Mouse (Mus musculus): ENCODE measurements at regions not wholly inside any gene's neighbourhood (a gene's known extent, or its start where the extent isn't known, plus 50 kb on each side); places are given as distances from the start of the nearest gene placed in this dataset.

GRCm38 (mm10) chr12:25613473-25613872 lies 516.5 kb upstream of the Id2 start:
- ATAC-seq (replicated peaks; ENCODE audit: low FRiP score): no peak
- no peak overlapping the region for H3K27ac ChIP-seq
- no peak overlapping the region for H3K9ac ChIP-seq
- no peak overlapping the region for H3K4me2 ChIP-seq
- no peak overlapping the region for H3K4me3 ChIP-seq (replicated peaks)
- no peaks in the 10 kb centered on the region for H3K4me1 ChIP-seq
- no peaks in the 10 kb centered on the region for H3K36me3 ChIP-seq
- H3K27me3 ChIP-seq: no peaks in the 10 kb centered on the region
- no peaks in the 10 kb centered on the region for H3K9me3 ChIP-seq (replicated peaks)

- Histone ChIP-seq H3K27ac (no peak overlapping the region), H3K9me3 (replicated peaks) (no peaks in the 10 kb centered on the region), H3K4me2 (no peak overlapping the region), H3K4me1 (no peaks in the 10 kb centered on the region), H3K9ac (no peak overlapping the region), H3K36me3 (no peaks in the 10 kb centered on the region), H3K4me3 (replicated peaks) (no peak overlapping the region), H3K27me3 (no peaks in the 10 kb centered on the region)
- WGBS: 60% methylated on average over 2 of the region's 2 CpGs
- no peak for ATAC-seq (replicated peaks; ENCODE audit: low FRiP score)
Measured at GRCm38 (mm10) chr12:25609045-25609444, 512.1 kb upstream of the Id2 start.

GRCm38 (mm10) chr12:25605396-25605795 lies 508.5 kb upstream of the Id2 start:
- no peak for ATAC-seq (replicated peaks; ENCODE audit: low FRiP score)
- Histone ChIP-seq H3K4me2 (no peak overlapping the region), H3K9ac (no peak overlapping the region), H3K4me1 (no peaks in the 10 kb centered on the region), H3K27me3 (no peaks in the 10 kb centered on the region), H3K36me3 (no peaks in the 10 kb centered on the region), H3K9me3 (replicated peaks) (no peaks in the 10 kb centered on the region), H3K4me3 (replicated peaks) (no peak overlapping the region), H3K27ac (no peak overlapping the region)
- WGBS: 61% methylated on average over 3 of the region's 3 CpGs

- Histone ChIP-seq H3K36me3 (no peaks in the 10 kb centered on the region), H3K9ac (no peak overlapping the region), H3K4me1 (no peaks in the 10 kb centered on the region), H3K9me3 (replicated peaks) (no peaks in the 10 kb centered on the region), H3K27me3 (no peaks in the 10 kb centered on the region), H3K4me2 (no peak overlapping the region), H3K27ac (no peak overlapping the region), H3K4me3 (replicated peaks) (no peak overlapping the region)
- no peak for ATAC-seq (replicated peaks; ENCODE audit: low FRiP score)
- WGBS: 93% methylated on average over 2 of the region's 2 CpGs
Measured at GRCm38 (mm10) chr12:25590262-25590661, 493.3 kb upstream of the Id2 start.

GRCm38 (mm10) chr12:25585746-25586145 lies 488.8 kb upstream of the Id2 start:
- ATAC-seq (replicated peaks; ENCODE audit: low FRiP score): no peak
- no peak overlapping the region for H3K4me2 ChIP-seq
- no peaks in the 10 kb centered on the region for H3K36me3 ChIP-seq
- no peaks in the 10 kb centered on the region for H3K9me3 ChIP-seq (replicated peaks)
- H3K27me3 ChIP-seq: no peaks in the 10 kb centered on the region
- no peak overlapping the region for H3K4me3 ChIP-seq (replicated peaks)
- H3K4me1 ChIP-seq: no peaks in the 10 kb centered on the region
- 93% methylated on average over 3 of the region's 3 CpGs for WGBS
- no peak overlapping the region for H3K9ac ChIP-seq
- H3K27ac ChIP-seq: no peak overlapping the region

- 87% methylated on average over 8 of the region's 8 CpGs for WGBS
- H3K27ac ChIP-seq: no peak overlapping the region
- H3K4me3 ChIP-seq (replicated peaks): no peak overlapping the region
- no peak overlapping the region for H3K9ac ChIP-seq
- no peaks in the 10 kb centered on the region for H3K36me3 ChIP-seq
- H3K4me2 ChIP-seq: no peak overlapping the region
- no peaks in the 10 kb centered on the region for H3K4me1 ChIP-seq
- no peak for ATAC-seq (replicated peaks; ENCODE audit: low FRiP score)
- H3K9me3 ChIP-seq (replicated peaks): no peaks in the 10 kb centered on the region
- H3K27me3 ChIP-seq: no peaks in the 10 kb centered on the region
Measured at GRCm38 (mm10) chr12:25579407-25579806, 482.5 kb upstream of the Id2 start.

GRCm38 (mm10) chr12:25565131-25565530 lies 468.2 kb upstream of the Id2 start:
- no peak overlapping the region for H3K9ac ChIP-seq
- no peaks in the 10 kb centered on the region for H3K27me3 ChIP-seq
- no peaks in the 10 kb centered on the region for H3K4me1 ChIP-seq
- no peak overlapping the region for H3K4me2 ChIP-seq
- no peak for ATAC-seq (replicated peaks; ENCODE audit: low FRiP score)
- no peaks in the 10 kb centered on the region for H3K36me3 ChIP-seq
- H3K4me3 ChIP-seq (replicated peaks): no peak overlapping the region
- H3K9me3 ChIP-seq (replicated peaks): no peaks in the 10 kb centered on the region
- no peak overlapping the region for H3K27ac ChIP-seq
- WGBS: 86% methylated on average over 2 of the region's 2 CpGs

GRCm38 (mm10) chr12:25559601-25560000 lies 462.7 kb upstream of the Id2 start:
- H3K4me2 ChIP-seq: no peak overlapping the region
- no peak for ATAC-seq (replicated peaks; ENCODE audit: low FRiP score)
- H3K9me3 ChIP-seq (replicated peaks): no peaks in the 10 kb centered on the region
- no peak overlapping the region for H3K4me3 ChIP-seq (replicated peaks)
- H3K27me3 ChIP-seq: no peaks in the 10 kb centered on the region
- no peaks in the 10 kb centered on the region for H3K36me3 ChIP-seq
- H3K27ac ChIP-seq: no peak overlapping the region
- H3K9ac ChIP-seq: no peak overlapping the region
- H3K4me1 ChIP-seq: no peaks in the 10 kb centered on the region

- H3K4me2 ChIP-seq: no peak overlapping the region
- H3K4me1 ChIP-seq: no peaks in the 10 kb centered on the region
- no peaks in the 10 kb centered on the region for H3K36me3 ChIP-seq
- no peak for ATAC-seq (replicated peaks; ENCODE audit: low FRiP score)
- H3K9ac ChIP-seq: no peak overlapping the region
- H3K27ac ChIP-seq: no peak overlapping the region
- no peaks in the 10 kb centered on the region for H3K27me3 ChIP-seq
- no peaks in the 10 kb centered on the region for H3K9me3 ChIP-seq (replicated peaks)
- H3K4me3 ChIP-seq (replicated peaks): no peak overlapping the region
- WGBS: 88% methylated on average over 1 of the region's 1 CpGs
Measured at GRCm38 (mm10) chr12:25553656-25554055, 456.7 kb upstream of the Id2 start.

GRCm38 (mm10) chr12:25549735-25550134 lies 452.8 kb upstream of the Id2 start:
- Histone ChIP-seq H3K27me3 (no peaks in the 10 kb centered on the region), H3K4me3 (replicated peaks) (no peak overlapping the region), H3K36me3 (no peaks in the 10 kb centered on the region), H3K9ac (no peak overlapping the region), H3K4me2 (no peak overlapping the region), H3K9me3 (replicated peaks) (no peaks in the 10 kb centered on the region), H3K27ac (no peak overlapping the region), H3K4me1 (no peaks in the 10 kb centered on the region)
- WGBS: 87% methylated on average over 3 of the region's 3 CpGs
- no peak for ATAC-seq (replicated peaks; ENCODE audit: low FRiP score)

- H3K4me2 ChIP-seq: no peak overlapping the region
- H3K27ac ChIP-seq: no peak overlapping the region
- no peaks in the 10 kb centered on the region for H3K36me3 ChIP-seq
- no peak for ATAC-seq (replicated peaks; ENCODE audit: low FRiP score)
- no peaks in the 10 kb centered on the region for H3K4me1 ChIP-seq
- H3K27me3 ChIP-seq: no peaks in the 10 kb centered on the region
- no peak overlapping the region for H3K9ac ChIP-seq
- H3K4me3 ChIP-seq (replicated peaks): no peak overlapping the region
- 85% methylated on average over 6 of the region's 6 CpGs for WGBS
- no peaks in the 10 kb centered on the region for H3K9me3 ChIP-seq (replicated peaks)
Measured at GRCm38 (mm10) chr12:25544253-25544652, 447.3 kb upstream of the Id2 start.

GRCm38 (mm10) chr12:25534620-25534950 lies 437.6 kb upstream of the Id2 start:
- Histone ChIP-seq H3K36me3 (no peaks in the 10 kb centered on the region), H3K4me1 (peaks cover 10% of the 10 kb centered on the region; the same call in 1 of the 2 replicates), H3K9ac (no peak overlapping the region), H3K27me3 (no peaks in the 10 kb centered on the region), H3K27ac (peak overlapping the region; percentile 75), H3K9me3 (replicated peaks) (no peaks in the 10 kb centered on the region), H3K4me2 (no peak overlapping the region), H3K4me3 (replicated peaks) (no peak overlapping the region)
- peak; percentile 41; the same call in 1 of the 2 replicates for ATAC-seq (replicated peaks; ENCODE audit: low FRiP score)
- WGBS: 19% methylated on average over 5 of the region's 5 CpGs

GRCm38 (mm10) chr12:25533709-25534619 lies 437.0 kb upstream of the Id2 start:
- Histone ChIP-seq H3K4me3 (replicated peaks) (no peak overlapping the region), H3K4me2 (no peak overlapping the region), H3K27me3 (no peaks in the 10 kb centered on the region), H3K4me1 (peaks cover 10% of the 10 kb centered on the region; the same call in 1 of the 2 replicates), H3K9ac (no peak overlapping the region), H3K36me3 (no peaks in the 10 kb centered on the region), H3K9me3 (replicated peaks) (no peaks in the 10 kb centered on the region), H3K27ac (peak overlapping the region; percentile 75)
- peak; percentile 94 for ATAC-seq (replicated peaks; ENCODE audit: low FRiP score)
- 26% methylated on average over 10 of the region's 10 CpGs for WGBS
